Mouse (Mus musculus) hindbrain, embryonic 16.5 days (tissue): Measurements from ENCODE around the gene Atp6ap1l. TPM values are rescaled to one million over a fixed set of nuclear protein-coding genes. Genes with fewer than 3 reads are reported as not detected.
A peak's percentile ranks its signal among the peaks of the same experiment; 100 is the strongest.
"Not testable (repeated sequence)": the region's sequence is repeated elsewhere in the genome, so short reads cannot be mapped to it uniquely, and the experiment has no call there.

Source experiments
- ATAC-seq: fragments of 200-750 bp; cut with Nextera tagmentation; 2 replicates; pipeline ENCODE4 v1.8.0; 2017; ENCODE audit warnings: moderate TSS enrichment, moderate library complexity
- H3K27ac ChIP-seq: fragments of 300-500 bp; sonication (generic); 2 replicates; pipeline ENCODE4 v1.5.1; 2014; ENCODE audit warnings: low read depth, mild to moderate bottlenecking, control low read depth, low read length, moderate library complexity
- H3K27me3 ChIP-seq: fragments of 300-500 bp; sonication (generic); replicated peaks from 2 replicates; pipeline ENCODE4 v1.6.1; 2014; ENCODE audit warnings: low read length; ENCODE audit not compliant: control insufficient read depth, insufficient read depth
- H3K36me3 ChIP-seq: fragments of 300-500 bp; sonication (generic); 2 replicates; pipeline ENCODE4 v1.6.1; 2014; ENCODE audit warnings: mild to moderate bottlenecking, low read length, moderate library complexity, mixed read lengths; ENCODE audit not compliant: control insufficient read depth, insufficient read depth
- H3K4me1 ChIP-seq: fragments of 300-500 bp; sonication (generic); 2 replicates; pipeline ENCODE4 v1.6.1; 2014; ENCODE audit warnings: low read depth, low read length; ENCODE audit not compliant: control insufficient read depth, insufficient read depth
- H3K4me2 ChIP-seq: fragments of 300-500 bp; sonication (generic); 2 replicates; pipeline ENCODE4 v1.6.1; 2014; ENCODE audit warnings: mild to moderate bottlenecking, low read length, control low read depth, moderate library complexity
- H3K4me3 ChIP-seq: fragments of 300-500 bp; sonication (generic); 2 replicates; pipeline ENCODE4 v1.5.1; 2014; ENCODE audit warnings: mild to moderate bottlenecking, low read length, control low read depth, moderate library complexity
- H3K9ac ChIP-seq: fragments of 300-500 bp; sonication (generic); 2 replicates; pipeline ENCODE4 v1.6.1; 2014; ENCODE audit warnings: low read depth, mild to moderate bottlenecking, control low read depth, low read length, moderate library complexity
- H3K9me3 ChIP-seq: fragments of 300-500 bp; sonication (generic); 2 replicates; pipeline ENCODE4 v1.6.1; 2014; ENCODE audit warnings: mild to moderate bottlenecking, low read length, moderate library complexity; ENCODE audit not compliant: control insufficient read depth
- WGBS: fragments of 180-500 bp; shearing (Covaris S2); extraction: QIAGEN DNeasy Blood & Tissue Kit; methylation state at CpG from one replicate; pipeline ENCODE4 v1.1.7; 2014; 5-methylcytosine and 5-hydroxymethylcytosine counted together
- polyA plus RNA-seq: library from polyadenylated mRNA; unstranded; fragments of >200 nt; fragmentation: Nextera tagmentation; extraction: Ambion mirVana; gene quantifications from 2 replicates; pipeline ENCODE4 v1.2.1, GENCODE M21; 2015

Atp6ap1l gene
- polyA plus RNA-seq, result 0.21 and 0.59 TPM in 2 replicates

GRCm38 (mm10) chr13:90905176-90905575 lies at the start of gene Atp6ap1l:
Gene Atp6ap1l, minus strand, starts transcription at chr13:90905355.
- no peaks in the 10 kb centered on the region for H3K36me3 ChIP-seq
- H3K9ac ChIP-seq, result no peak within 1 kb of the TSS
- 88% methylated on average over 5 of the region's 5 CpGs for WGBS
- H3K27me3 ChIP-seq, result no peaks in the 10 kb centered on the region
- no peak within 1 kb of the TSS for H3K4me3 ChIP-seq
- no peak for ATAC-seq
- H3K4me1 ChIP-seq, result no peaks in the 10 kb centered on the region
- no peaks in the 10 kb centered on the region for H3K9me3 ChIP-seq
- no peak within 1 kb of the TSS for H3K4me2 ChIP-seq
- no peak within 1 kb of the TSS for H3K27ac ChIP-seq

GRCm38 (mm10) chr13:90939600-90939999 lies 34.4 kb upstream of the Atp6ap1l start:
- ATAC-seq, result no peak
- no peaks in the 10 kb centered on the region for H3K9me3 ChIP-seq
- no peaks in the 10 kb centered on the region for H3K36me3 ChIP-seq
- H3K27me3 ChIP-seq, result no peaks in the 10 kb centered on the region
- H3K4me1 ChIP-seq, result no peaks in the 10 kb centered on the region
- no peak overlapping the region for H3K4me3 ChIP-seq
- WGBS, result 85% methylated on average over 5 of the region's 5 CpGs
- H3K9ac ChIP-seq, result no peak overlapping the region
- no peak overlapping the region for H3K4me2 ChIP-seq
- no peak overlapping the region for H3K27ac ChIP-seq

GRCm38 (mm10) chr13:90939192-90939591 lies 34.0 kb upstream of the Atp6ap1l start:
- Histone ChIP-seq H3K27me3 (no peaks in the 10 kb centered on the region), H3K4me1 (no peaks in the 10 kb centered on the region), H3K27ac (no peak overlapping the region), H3K36me3 (no peaks in the 10 kb centered on the region), H3K4me2 (no peak overlapping the region), H3K9me3 (no peaks in the 10 kb centered on the region), H3K9ac (no peak overlapping the region), H3K4me3 (no peak overlapping the region)
- no peak for ATAC-seq
- 72% methylated on average over 6 of the region's 6 CpGs for whole genome bisulfite sequencing

GRCm38 (mm10) chr13:90935852-90936251 lies 30.7 kb upstream of the Atp6ap1l start:
- ATAC-seq, result no peak
- Histone ChIP-seq H3K4me1 (no peaks in the 10 kb centered on the region), H3K9me3 (no peaks in the 10 kb centered on the region), H3K27ac (no peak overlapping the region), H3K4me3 (no peak overlapping the region), H3K4me2 (no peak overlapping the region), H3K36me3 (no peaks in the 10 kb centered on the region), H3K27me3 (no peaks in the 10 kb centered on the region), H3K9ac (no peak overlapping the region)
- WGBS, result 89% methylated on average over 7 of the region's 7 CpGs

- H3K9me3 ChIP-seq, result no peaks in the 10 kb centered on the region
- no peaks in the 10 kb centered on the region for H3K27me3 ChIP-seq
- H3K4me3 ChIP-seq, result no peak overlapping the region
- H3K9ac ChIP-seq, result no peak overlapping the region
- peaks cover 3% of the 10 kb centered on the region; the same call in 1 of the 2 replicates for H3K36me3 ChIP-seq
- no peaks in the 10 kb centered on the region for H3K4me1 ChIP-seq
- H3K4me2 ChIP-seq, result no peak overlapping the region
- WGBS, result 61% methylated on average over 3 of the region's 3 CpGs
- no peak for ATAC-seq
- H3K27ac ChIP-seq, result no peak overlapping the region
Measured at GRCm38 (mm10) chr13:90933256-90933655, 28.1 kb upstream of the Atp6ap1l start.

- Histone ChIP-seq H3K9ac (no peak overlapping the region), H3K4me3 (no peak overlapping the region), H3K27ac (no peak overlapping the region), H3K36me3 (peaks cover 21% of the 10 kb centered on the region), H3K27me3 (no peaks in the 10 kb centered on the region), H3K9me3 (no peaks in the 10 kb centered on the region), H3K4me1 (no peaks in the 10 kb centered on the region), H3K4me2 (no peak overlapping the region)
- ATAC-seq, result peak; percentile 69
- WGBS, result 21% methylated on average over 5 of the region's 5 CpGs
Measured at GRCm38 (mm10) chr13:90929847-90930246, 24.7 kb upstream of the Atp6ap1l start.

GRCm38 (mm10) chr13:90928266-90928665 lies 23.1 kb upstream of the Atp6ap1l start:
- not testable (repeated sequence) for H3K27ac ChIP-seq, H3K4me3 ChIP-seq, H3K9ac ChIP-seq, ATAC-seq, H3K4me1 ChIP-seq, H3K9me3 ChIP-seq, H3K4me2 ChIP-seq, H3K27me3 ChIP-seq
- WGBS, result 89% methylated on average over 9 of the region's 10 CpGs
- H3K36me3 ChIP-seq, result peaks cover 22% of the 10 kb centered on the region

- H3K4me3 ChIP-seq, result no peak overlapping the region
- H3K27me3 ChIP-seq, result no peaks in the 10 kb centered on the region
- 81% methylated on average over 5 of the region's 5 CpGs for WGBS
- peaks cover 22% of the 10 kb centered on the region for H3K36me3 ChIP-seq
- peaks cover 6% of the 10 kb centered on the region for H3K4me1 ChIP-seq
- H3K9ac ChIP-seq, result no peak overlapping the region
- no peaks in the 10 kb centered on the region for H3K9me3 ChIP-seq
- ATAC-seq, result no peak
- H3K27ac ChIP-seq, result no peak overlapping the region
- H3K4me2 ChIP-seq, result no peak overlapping the region
Measured at GRCm38 (mm10) chr13:90926938-90927633, 21.9 kb upstream of the Atp6ap1l start.

- Histone ChIP-seq H3K36me3 (peaks cover 22% of the 10 kb centered on the region), H3K4me1 (peaks cover 6% of the 10 kb centered on the region), H3K9ac (no peak overlapping the region), H3K9me3 (no peaks in the 10 kb centered on the region), H3K4me2 (no peak overlapping the region), H3K27ac (no peak overlapping the region), H3K27me3 (no peaks in the 10 kb centered on the region), H3K4me3 (no peak overlapping the region)
- 86% methylated on average over 7 of the region's 7 CpGs for WGBS
- no peak for ATAC-seq
Measured at GRCm38 (mm10) chr13:90926125-90926765, 21.1 kb upstream of the Atp6ap1l start.
